Mouse (Mus musculus) hindbrain, embryonic 11.5 days (tissue): ENCODE data around the gene Clcf1. TPM values are rescaled to one million over a fixed set of nuclear protein-coding genes. Genes with fewer than 3 reads are reported as not detected.
A peak's percentile ranks its signal among the peaks of the same experiment; 100 is the strongest.

Experiments used
- ATAC-seq: fragments of 200-750 bp; cut with Nextera tagmentation; 2 replicates; pipeline ENCODE4 v1.8.0; 2017; ENCODE audit warnings: mild to moderate bottlenecking, moderate TSS enrichment, moderate library complexity; ENCODE audit not compliant: low FRiP score
- DNase-seq: peaks from one replicate; pipeline ENCODE4 v3.0.0-alpha.2; 2015; ENCODE audit warnings: low spot score
- H3K27ac ChIP-seq: fragments of 300-500 bp; sonication (generic); 2 replicates; pipeline ENCODE4 v1.5.1; 2014; ENCODE audit warnings: mild to moderate bottlenecking, low read depth, low read length
- H3K27me3 ChIP-seq: fragments of 300-500 bp; sonication (generic); 2 replicates; pipeline ENCODE4 v1.6.1; 2014; ENCODE audit warnings: mild to moderate bottlenecking, low read length, moderate library complexity, mixed read lengths; ENCODE audit not compliant: control insufficient read depth, insufficient read depth
- H3K36me3 ChIP-seq: fragments of 300-500 bp; sonication (generic); 2 replicates; pipeline ENCODE4 v1.6.1; 2014; ENCODE audit warnings: mild to moderate bottlenecking, low read length, moderate library complexity, mixed read lengths; ENCODE audit not compliant: control insufficient read depth, insufficient read depth
- H3K4me1 ChIP-seq: fragments of 300-500 bp; sonication (generic); replicated peaks from 2 replicates; pipeline ENCODE4 v1.6.1; 2014; ENCODE audit warnings: low read length, mixed read lengths; ENCODE audit not compliant: control insufficient read depth, insufficient read depth
- H3K4me2 ChIP-seq: fragments of 300-500 bp; sonication (generic); replicated peaks from 2 replicates; pipeline ENCODE4 v1.6.1; 2014; ENCODE audit warnings: mild to moderate bottlenecking, low read depth, low read length
- H3K4me3 ChIP-seq: fragments of 300-500 bp; sonication (generic); 2 replicates; pipeline ENCODE4 v1.5.1; 2014; ENCODE audit warnings: low read depth, low read length
- H3K9ac ChIP-seq: fragments of 300-500 bp; sonication (generic); 2 replicates; pipeline ENCODE4 v1.6.1; 2014; ENCODE audit warnings: low read depth, low read length
- H3K9me3 ChIP-seq: fragments of 300-500 bp; sonication (generic); 2 replicates; pipeline ENCODE4 v1.6.1; 2016; ENCODE audit warnings: low read length; ENCODE audit not compliant: control insufficient read depth
- WGBS: fragments of 180-500 bp; shearing (Covaris S2); extraction: QIAGEN DNeasy Blood & Tissue Kit; methylation state at CpG from one replicate; pipeline ENCODE4 v1.1.7; 2014; 5-methylcytosine and 5-hydroxymethylcytosine counted together
- polyA plus RNA-seq: library from polyadenylated mRNA; unstranded; fragments of >200 nt; fragmentation: Nextera tagmentation; extraction: Ambion mirVana; gene quantifications from 2 replicates; pipeline ENCODE4 v1.2.1, GENCODE M21; 2014

Gene Clcf1
- polyA plus RNA-seq, 1 experiment from 2014 or later, result 0.90 TPM

GRCm38 (mm10) chr19:4220416-4220815 is 6.4 kb downstream of the Clcf1 start:
- Histone ChIP-seq H3K4me2 (no peak overlapping the region), H3K9me3 (no peaks in the 10 kb centered on the region), H3K36me3 (no peaks in the 10 kb centered on the region), H3K4me3 (no peak overlapping the region), H3K27ac (no peak overlapping the region), H3K9ac (no peak overlapping the region), H3K27me3 (peaks cover 12% of the 10 kb centered on the region), H3K4me1 (peaks cover 1% of the 10 kb centered on the region; the same call in 1 of the 2 replicates)
- WGBS, result 71% methylated on average over 4 of the region's 4 CpGs
- no peak for DNase-seq
- ATAC-seq, result no peak

- no peak overlapping the region for H3K4me2 ChIP-seq
- no peak overlapping the region for H3K27ac ChIP-seq
- H3K9me3 ChIP-seq, result no peaks in the 10 kb centered on the region
- no peak overlapping the region for H3K4me3 ChIP-seq
- ATAC-seq (no peak), DNase-seq (no peak)
- peaks cover 8% of the 10 kb centered on the region for H3K27me3 ChIP-seq
- no peaks in the 10 kb centered on the region for H3K36me3 ChIP-seq
- 48% methylated on average over 14 of the region's 14 CpGs for WGBS
- H3K4me1 ChIP-seq, result no peaks in the 10 kb centered on the region
- H3K9ac ChIP-seq, result 0 out of 2 replicates have a peak overlapping the region, but pooled peaks have one; percentile 11
Measured at GRCm38 (mm10) chr19:4220957-4221743, 7.1 kb downstream of the Clcf1 start.

- no peak overlapping the region for H3K4me3 ChIP-seq
- no peak overlapping the region for H3K9ac ChIP-seq
- H3K36me3 ChIP-seq, result no peaks in the 10 kb centered on the region
- DNase-seq (no peak), ATAC-seq (no peak)
- H3K27me3 ChIP-seq, result no peaks in the 10 kb centered on the region; the same call in none of the 2 replicates
- no peak overlapping the region for H3K4me2 ChIP-seq
- 78% methylated on average over 11 of the region's 11 CpGs for WGBS
- no peaks in the 10 kb centered on the region for H3K9me3 ChIP-seq
- no peaks in the 10 kb centered on the region for H3K4me1 ChIP-seq
- H3K27ac ChIP-seq, result no peak overlapping the region
Measured at GRCm38 (mm10) chr19:4222165-4222564, 8.1 kb downstream of the Clcf1 start.

- no peak overlapping the region for H3K4me2 ChIP-seq
- no peak overlapping the region for H3K9ac ChIP-seq
- no peak for ATAC-seq
- no peak overlapping the region for H3K27ac ChIP-seq
- peaks cover 2% of the 10 kb centered on the region; the same call in 1 of the 2 replicates for H3K4me1 ChIP-seq
- 90% methylated on average over 7 of the region's 7 CpGs for WGBS
- H3K9me3 ChIP-seq, result no peaks in the 10 kb centered on the region
- no peak overlapping the region for H3K4me3 ChIP-seq
- H3K27me3 ChIP-seq, result no peaks in the 10 kb centered on the region
- no peak for DNase-seq
- no peaks in the 10 kb centered on the region for H3K36me3 ChIP-seq
Measured at GRCm38 (mm10) chr19:4226779-4227178, 12.7 kb downstream of the Clcf1 start.

- Histone ChIP-seq H3K4me2 (no peak overlapping the region), H3K4me1 (peaks cover 5% of the 10 kb centered on the region; the same call in 1 of the 2 replicates), H3K27me3 (no peaks in the 10 kb centered on the region), H3K9ac (no peak overlapping the region), H3K36me3 (no peaks in the 10 kb centered on the region), H3K4me3 (no peak overlapping the region), H3K9me3 (no peaks in the 10 kb centered on the region), H3K27ac (no peak overlapping the region)
- ATAC-seq, result no peak
- WGBS, result 73% methylated on average over 5 of the region's 5 CpGs
- DNase-seq, result no peak
Measured at GRCm38 (mm10) chr19:4227446-4227845, 13.4 kb downstream of the Clcf1 start.

GRCm38 (mm10) chr19:4227894-4228678 is 14.0 kb downstream of the Clcf1 start:
- Histone ChIP-seq H3K9ac (no peak overlapping the region), H3K4me2 (no peak overlapping the region), H3K4me3 (no peak overlapping the region), H3K27ac (no peak overlapping the region), H3K4me1 (peaks cover 6% of the 10 kb centered on the region; the same call in 1 of the 2 replicates), H3K9me3 (no peaks in the 10 kb centered on the region), H3K36me3 (no peaks in the 10 kb centered on the region), H3K27me3 (no peaks in the 10 kb centered on the region)
- peak; percentile 85 for DNase-seq
- ATAC-seq, result no peak
- WGBS, result 19% methylated on average over 8 of the region's 8 CpGs

- ATAC-seq (no peak), DNase-seq (no peak)
- Histone ChIP-seq H3K4me3 (no peak overlapping the region), H3K4me2 (no peak overlapping the region), H3K9me3 (no peaks in the 10 kb centered on the region), H3K27me3 (no peaks in the 10 kb centered on the region), H3K27ac (no peak overlapping the region), H3K36me3 (no peaks in the 10 kb centered on the region), H3K4me1 (peaks cover 6% of the 10 kb centered on the region; the same call in 1 of the 2 replicates), H3K9ac (no peak overlapping the region)
- 67% methylated on average over 4 of the region's 4 CpGs for WGBS
Measured at GRCm38 (mm10) chr19:4228891-4229290, 14.9 kb downstream of the Clcf1 start.

GRCm38 (mm10) chr19:4229451-4230076 is 15.5 kb downstream of the Clcf1 start:
- H3K4me1 ChIP-seq, result peaks cover 6% of the 10 kb centered on the region; the same call in 1 of the 2 replicates
- H3K27me3 ChIP-seq, result no peaks in the 10 kb centered on the region
- no peak overlapping the region for H3K4me3 ChIP-seq
- 40% methylated on average over 9 of the region's 9 CpGs for WGBS
- H3K9ac ChIP-seq, result no peak overlapping the region
- H3K9me3 ChIP-seq, result no peaks in the 10 kb centered on the region
- no peaks in the 10 kb centered on the region for H3K36me3 ChIP-seq
- no peak overlapping the region for H3K4me2 ChIP-seq
- DNase-seq, result no peak
- ATAC-seq, result no peak
- no peak overlapping the region for H3K27ac ChIP-seq
